Comparison of ENCODE assay signal across 10 mouse cellular contexts in the genomic region with DNA sequence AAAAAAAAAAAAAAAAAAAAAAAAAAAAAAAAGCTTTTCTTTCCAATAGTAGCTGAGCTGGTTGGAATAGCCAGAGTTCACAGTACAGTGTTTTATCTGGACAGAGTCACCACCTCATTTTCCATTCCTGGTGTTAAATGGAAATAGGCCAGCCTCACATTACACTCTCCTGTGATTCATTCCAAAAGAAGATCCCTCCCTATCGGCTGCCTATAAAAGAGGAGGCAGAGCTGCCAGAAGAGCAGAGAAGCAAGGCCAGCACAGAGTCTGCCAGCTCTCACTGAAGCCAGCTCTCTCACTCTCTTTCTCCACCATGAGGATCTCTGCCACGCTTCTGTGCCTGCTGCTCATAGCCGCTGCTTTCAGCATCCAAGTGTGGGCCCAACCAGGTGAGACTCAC. TPM values are rescaled to one million over a fixed set of nuclear protein-coding genes. Genes with fewer than 3 reads are reported as not detected.
DNase-seq lines count a peak whose midpoint lies in the region; ATAC-seq and TF ChIP-seq lines count a peak whose summit lies in the region.
"Had no signal": no experiment of that assay in that cellular context is flagged by ENCODE, and none has a peak within 500 bp of the region (broad histone marks: within the 10 kb centered on the region; RNA-seq: fewer than 3 reads in every experiment).

A gene (plus strand): TSS at position 242 of the 400 bp plus-strand sequence.

- no peaks in the 10 kb centered on the region for H3K27me3 ChIP-seq in stomach, postnatal 0 days (ENCODE audit: control insufficient read depth, insufficient read depth, low read length)
- H3K27me3 ChIP-seq: hindbrain, embryonic 15.5 days; stomach, embryonic 15.5 days had no signal

- WGBS in stomach, postnatal 0 days: 52% methylated on average over 3 of the region's 3 CpGs

- intact Hi-C loops in left cerebral cortex, postnatal 14 days (cut with DNase I): loop anchor here (5.0 kb wide), 1 partner anchor 132 kb away; no protein-coding TSS in a partner anchor
- intact Hi-C loops in left cerebral cortex, adult 2 months (cut with DNase I): no loop called here
- intact Hi-C loops in gastrocnemius, postnatal 14 days (cut with DNase I; ENCODE audit: low total_unique reads): loop anchor here (5.0 kb wide), 2 partner anchors 48 to 132 kb away; no protein-coding TSS in a partner anchor

- TF ChIP-seq EP300 in stomach, postnatal 0 days (optimal IDR thresholded peaks at IDR 0.05): no peak

- H3K4me2 ChIP-seq in stomach, postnatal 0 days (replicated peaks; ENCODE audit: low read depth): no peak within 1 kb of the TSS
- H3K4me2 ChIP-seq: hindbrain, embryonic 15.5 days; stomach, embryonic 15.5 days had no signal

- H3K4me3 ChIP-seq in left cerebral cortex, adult 2 months: no peak within 1 kb of the TSS
- H3K4me3 ChIP-seq in stomach, postnatal 0 days (ENCODE audit: low read depth, low read length): no peak within 1 kb of the TSS
- H3K4me3 ChIP-seq: hindbrain, embryonic 15.5 days; megakaryocyte, embryonic 14.5 days; stomach, embryonic 15.5 days had no signal

- peak; percentile 11 to 29 for DNase-seq in left cerebral cortex, postnatal 14 days (ENCODE audit: low spot score in 2 of 2)
- no peak for DNase-seq in left cerebral cortex, adult 2 months (ENCODE audit: extremely low spot score in 1 of 2, low spot score in 2 of 2)
- DNase-seq in adrenal gland, postnatal 10 days: peak; percentile 55
- peak; percentile 49 for DNase-seq in gastrocnemius, postnatal 14 days
- DNase-seq in lung, postnatal 14 days: peak; percentile 12
- DNase-seq in stomach, postnatal 0 days (ENCODE audit: low spot score): no peak
- DNase-seq in spleen, postnatal 36 days (ENCODE audit: low spot score in 2 of 2): no peak

- no peaks in the 10 kb centered on the region for H3K36me3 ChIP-seq in stomach, postnatal 0 days (ENCODE audit: control insufficient read depth, insufficient read depth, low read length)
- H3K36me3 ChIP-seq: hindbrain, embryonic 15.5 days; stomach, embryonic 15.5 days had no signal

- no peak within 1 kb of the TSS for H3K9ac ChIP-seq in stomach, postnatal 0 days (ENCODE audit: low read length)
- H3K9ac ChIP-seq: hindbrain, embryonic 15.5 days; stomach, embryonic 15.5 days had no signal

- no peak within 1 kb of the TSS for H3K27ac ChIP-seq in left cerebral cortex, adult 2 months
- no peak within 1 kb of the TSS for H3K27ac ChIP-seq in stomach, postnatal 0 days (replicated peaks)
- H3K27ac ChIP-seq: hindbrain, embryonic 15.5 days; stomach, embryonic 15.5 days had no signal

- no peak for TF ChIP-seq CTCF in left cerebral cortex, adult 2 months (IDR thresholded peaks at IDR 0.05)
- no peak for TF ChIP-seq CTCF in stomach, postnatal 0 days (IDR thresholded peaks at IDR 0.05; ENCODE audit: low read depth)

- no peaks in the 10 kb centered on the region for H3K9me3 ChIP-seq in stomach, postnatal 0 days (ENCODE audit: control insufficient read depth, low read length)
- H3K9me3 ChIP-seq: hindbrain, embryonic 15.5 days; megakaryocyte, embryonic 14.5 days; stomach, embryonic 15.5 days had no signal

- H3K4me1 ChIP-seq in stomach, postnatal 0 days (replicated peaks; ENCODE audit: control insufficient read depth, insufficient read depth): no peaks in the 10 kb centered on the region
- H3K4me1 ChIP-seq: hindbrain, embryonic 15.5 days; stomach, embryonic 15.5 days had no signal

- ATAC-seq in stomach, postnatal 0 days (ENCODE audit: low FRiP score, low TSS enrichment): no peak

RNA-seq across cellular contexts. Expression of the gene that starts here (rescaled TPM):
- total RNA-seq in left cerebral cortex, postnatal 14 days (2021): under 1 TPM in 1 of 2 experiments, not detected in 1; 0.59 TPM
- total RNA-seq in left cerebral cortex, adult 2 months (2021): not detected
- total RNA-seq in adrenal gland, postnatal 10 days (2021): 1 to 10 TPM in 1 of 2 experiments, not detected in 1; 1.0 TPM
- total RNA-seq in gastrocnemius, postnatal 14 days (2021): under 1 TPM in 1 of 2 experiments, not detected in 1; 0.45 TPM
- polyA plus RNA-seq in stomach, postnatal 0 days (2015; fragmentation: Nextera tagmentation; extraction: Ambion mirVana): 2.7 and 2.9 TPM in 2 replicates

Comparison
In these comparisons a context has a peak if more than half of its experiments do, and no peak if none do; other contexts are left out.
1. Peak in DNase-seq in left cerebral cortex, postnatal 14 days; RNA of the gene not detected or under 1 TPM.
2. Peak in DNase-seq in gastrocnemius, postnatal 14 days; RNA of the gene not detected or under 1 TPM.
3. DNase-seq: peak in adrenal gland, postnatal 10 days (single experiment) and lung, postnatal 14 days (single experiment); none in left cerebral cortex, adult 2 months (0 of 2), stomach, postnatal 0 days (single experiment) and spleen, postnatal 36 days (0 of 2).